Mouse (Mus musculus) testis, adult 2 months (tissue): ENCODE data around the gene Gm5431. TPM values are rescaled to one million over a fixed set of nuclear protein-coding genes. Genes with fewer than 3 reads are reported as not detected.
"Not testable (repeated sequence)": the region's sequence is repeated elsewhere in the genome, so short reads cannot be mapped to it uniquely, and the experiment has no call there.

Experiments used
- H3K27ac ChIP-seq: fragments of 200-500 bp; 2 replicates; pipeline ENCODE4 v1.5.1; 2012; ENCODE audit warnings: low read depth, low read length; ENCODE audit not compliant: control insufficient read depth, insufficient read depth
- H3K27me3 ChIP-seq: fragments of 200-500 bp; 2 replicates; pipeline ENCODE4 v1.6.1; 2012; ENCODE audit warnings: mild to moderate bottlenecking, low read length, moderate library complexity; ENCODE audit not compliant: control insufficient read depth, insufficient read depth
- H3K36me3 ChIP-seq: fragments of 200-500 bp; 2 replicates; pipeline ENCODE4 v1.6.1; 2012; ENCODE audit warnings: mild to moderate bottlenecking, low read length; ENCODE audit not compliant: control insufficient read depth, insufficient read depth
- H3K4me1 ChIP-seq: fragments of 200-500 bp; 2 replicates; pipeline ENCODE4 v1.6.1; 2012; ENCODE audit warnings: low read length; ENCODE audit not compliant: control insufficient read depth, insufficient read depth
- H3K4me3 ChIP-seq: fragments of 200-500 bp; 2 replicates; pipeline ENCODE4 v1.5.1; 2012; ENCODE audit warnings: low read depth, mild to moderate bottlenecking, low read length, moderate library complexity, mixed read lengths; ENCODE audit not compliant: control insufficient read depth
- CTCF ChIP-seq: fragments of 200-500 bp; IDR thresholded peaks from 2 replicates; pipeline ENCODE4 v1.5.1; 2012; ENCODE audit warnings: low read depth, mild to moderate bottlenecking, inconsistent platforms, low read length, moderate library complexity; ENCODE audit not compliant: control insufficient read depth, insufficient read depth, insufficient replicate concordance
- POLR2A ChIP-seq: fragments of 200-500 bp; IDR thresholded peaks from 2 replicates; pipeline ENCODE4 v1.6.1; 2012; ENCODE audit warnings: low read depth, mild to moderate bottlenecking, inconsistent platforms, low read length, moderate library complexity; ENCODE audit not compliant: control insufficient read depth
- polyA plus RNA-seq: library from polyadenylated mRNA; depleted of rRNA; stranded (reverse); fragments of >200 nt; gene quantifications from 2 replicates; pipeline ENCODE4 v1.2.3, GENCODE M21; 2012

Gene Gm5431
- polyA plus RNA-seq, 1 experiment: 0.05 TPM

- TF ChIP-seq POLR2A: no peak
- no peak for TF ChIP-seq CTCF
- Histone ChIP-seq H3K36me3 (no peaks in the 10 kb centered on the region), H3K27me3 (no peaks in the 10 kb centered on the region), H3K4me3 (no peak overlapping the region), H3K4me1 (peaks cover 8% of the 10 kb centered on the region), H3K27ac (no peak overlapping the region)
These were observed 50.6 kb downstream of the Gm5431 start for GRCm38 (mm10) chr11:48851270-48851995.

- no peak for TF ChIP-seq POLR2A
- no peak for TF ChIP-seq CTCF
- H3K36me3 ChIP-seq: no peaks in the 10 kb centered on the region
- no peak overlapping the region for H3K4me3 ChIP-seq
- no peaks in the 10 kb centered on the region for H3K27me3 ChIP-seq
- no peak overlapping the region for H3K27ac ChIP-seq
- H3K4me1 ChIP-seq: peaks cover 8% of the 10 kb centered on the region
These were observed 51.8 kb downstream of the Gm5431 start for GRCm38 (mm10) chr11:48850240-48850639.

GRCm38 (mm10) chr11:48846881-48847280 lies 55.1 kb downstream of the Gm5431 start:
- Histone ChIP-seq H3K27me3 (no peaks in the 10 kb centered on the region), H3K4me1 (peaks cover 2% of the 10 kb centered on the region; the same call in 1 of the 2 replicates), H3K36me3 (no peaks in the 10 kb centered on the region), H3K4me3 (no peak overlapping the region), H3K27ac (no peak overlapping the region)
- TF ChIP-seq CTCF: no peak
- TF ChIP-seq POLR2A: no peak

GRCm38 (mm10) chr11:48846362-48846761 lies 55.7 kb downstream of the Gm5431 start:
- H3K27me3 ChIP-seq, H3K4me3 ChIP-seq, H3K27ac ChIP-seq, H3K36me3 ChIP-seq, H3K4me1 ChIP-seq: not testable (repeated sequence)

- Histone ChIP-seq H3K27me3 (no peaks in the 10 kb centered on the region), H3K27ac (no peak overlapping the region), H3K4me3 (no peak overlapping the region), H3K4me1 (peaks cover 2% of the 10 kb centered on the region; the same call in 1 of the 2 replicates), H3K36me3 (no peaks in the 10 kb centered on the region)
- TF ChIP-seq CTCF: no peak
- no peak for TF ChIP-seq POLR2A
These were observed 56.7 kb downstream of the Gm5431 start for GRCm38 (mm10) chr11:48845244-48845815.

- Histone ChIP-seq H3K4me3 (no peak overlapping the region), H3K27ac (no peak overlapping the region), H3K27me3 (no peaks in the 10 kb centered on the region)
These were observed 57.7 kb downstream of the Gm5431 start for GRCm38 (mm10) chr11:48844309-48844708.

GRCm38 (mm10) chr11:48843202-48843601 lies 58.8 kb downstream of the Gm5431 start:
- H3K27ac ChIP-seq: no peak overlapping the region
- H3K27me3 ChIP-seq: no peaks in the 10 kb centered on the region
- no peak overlapping the region for H3K4me3 ChIP-seq
- no peaks in the 10 kb centered on the region for H3K4me1 ChIP-seq
- no peaks in the 10 kb centered on the region for H3K36me3 ChIP-seq
- TF ChIP-seq CTCF (no peak), POLR2A (no peak)

More at GRCm38 (mm10) chr11:48844309-48844708, 57.7 kb downstream of the Gm5431 start:
- no peaks in the 10 kb centered on the region for H3K36me3 ChIP-seq
- H3K4me1 ChIP-seq: no peaks in the 10 kb centered on the region
- TF ChIP-seq CTCF (no peak), POLR2A (no peak)

GRCm38 (mm10) chr11:48842378-48842792 lies 59.6 kb downstream of the Gm5431 start:
- Histone ChIP-seq H3K36me3 (no peaks in the 10 kb centered on the region), H3K27me3 (no peaks in the 10 kb centered on the region), H3K4me3 (no peak overlapping the region), H3K27ac (no peak overlapping the region), H3K4me1 (peaks cover 3% of the 10 kb centered on the region)
- TF ChIP-seq POLR2A (no peak), CTCF (no peak)
